Mouse (Mus musculus) spleen, postnatal 10 days (tissue): ENCODE data around the gene Trp53tg5.
A peak's percentile ranks its signal among the peaks of the same experiment; 100 is the strongest.

Experiments
- DNase-seq, 2 experiments: peaks; one replicate each; pipeline ENCODE4 v3.0.0; 2021 to 2022; ENCODE audit warnings: low spot score in 2 of 2

Trp53tg5 gene

DNA sequence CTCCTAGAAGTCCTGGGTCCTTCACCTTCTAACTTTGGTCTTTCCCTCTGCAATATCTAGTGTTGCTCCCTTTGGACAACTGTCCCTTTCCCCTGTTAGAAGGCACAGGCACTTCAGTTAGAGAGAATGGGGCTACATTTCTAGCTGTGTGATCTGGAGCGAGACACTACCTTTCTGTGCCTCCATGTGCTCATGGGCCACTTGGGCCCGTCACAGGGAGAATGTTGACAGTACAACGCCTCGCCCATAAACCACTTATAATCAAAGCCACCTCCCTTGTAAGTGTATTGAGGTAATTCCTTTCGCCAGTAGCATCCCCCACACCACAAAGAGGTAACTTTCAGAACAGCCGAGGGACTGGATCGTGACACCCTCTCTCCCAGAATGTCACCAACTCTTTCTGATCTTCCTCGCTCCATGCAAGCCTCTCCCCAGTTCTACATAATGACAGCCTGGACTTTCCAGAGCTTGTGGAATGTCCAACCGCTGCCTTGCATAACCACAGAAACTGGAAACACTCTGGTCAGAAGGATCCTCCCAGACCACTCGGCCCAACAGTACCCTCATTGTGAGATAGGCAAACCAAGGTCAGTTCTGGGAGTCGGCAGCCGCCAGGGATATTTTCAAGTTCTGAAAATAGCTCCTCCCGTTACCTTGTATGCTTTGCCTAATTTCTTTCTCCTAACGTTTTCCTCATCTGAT is 24.0 kb downstream of the Trp53tg5 start:
- no peak for DNase-seq

DNA sequence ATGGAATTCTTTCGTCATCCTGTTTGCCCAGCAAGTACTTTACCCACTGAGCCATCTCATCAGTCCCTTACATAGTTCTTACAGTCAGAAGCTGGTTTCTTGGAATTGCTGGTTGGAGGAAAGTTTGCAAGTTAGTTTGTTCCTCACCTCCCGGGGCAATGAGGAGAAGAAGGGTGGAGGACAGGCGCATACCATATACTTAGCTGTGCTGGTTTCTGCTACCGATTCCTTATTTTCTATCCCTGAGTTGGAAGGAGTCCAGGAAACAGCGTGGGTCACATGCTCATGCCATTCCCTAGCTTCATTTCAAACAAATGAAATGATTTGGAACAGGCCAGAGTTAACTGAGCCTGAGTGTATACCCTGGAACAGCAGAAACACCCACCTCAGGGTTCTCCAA is 24.6 kb downstream of the Trp53tg5 start:
- no peak for DNase-seq

DNA sequence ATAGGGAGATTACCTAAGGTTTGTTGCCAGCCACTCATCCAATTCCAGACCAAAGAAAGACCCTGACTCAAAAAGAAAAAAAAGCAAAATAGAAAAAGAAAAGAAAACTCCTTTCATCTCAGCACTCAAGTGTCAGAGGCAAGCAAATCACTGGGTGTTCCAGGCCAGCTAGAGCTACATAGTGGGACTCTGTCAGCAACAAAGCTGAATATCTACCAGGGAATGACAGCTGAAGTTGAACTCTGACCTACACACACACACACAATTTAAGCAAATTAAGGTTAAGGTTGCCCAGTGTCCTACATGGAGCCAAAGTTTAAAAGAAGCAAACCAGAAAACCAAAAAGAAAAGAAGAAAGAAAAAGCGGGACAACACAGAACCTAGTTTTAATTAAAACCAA is 25.4 kb downstream of the Trp53tg5 start:
- no peak for DNase-seq

DNA sequence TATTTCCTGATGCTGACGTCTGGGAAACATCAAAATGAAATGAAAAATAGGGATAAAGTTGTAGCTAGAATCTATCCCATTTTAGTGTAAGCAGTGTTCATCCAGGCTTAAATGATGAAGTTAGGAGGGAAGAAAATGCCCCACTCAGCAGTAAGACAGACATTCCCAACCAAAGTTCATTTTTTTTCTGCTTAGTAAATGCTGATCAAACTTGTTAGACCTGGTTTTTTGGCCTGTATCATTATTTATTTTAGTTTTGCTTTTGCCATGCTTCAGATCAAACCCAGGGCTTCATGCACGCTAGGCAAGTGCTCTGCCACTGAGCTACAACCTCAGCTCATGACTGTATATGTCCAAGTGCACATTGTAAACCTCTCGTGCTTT is 27.4 kb downstream of the Trp53tg5 start:
- DNase-seq, result no peak

DNA sequence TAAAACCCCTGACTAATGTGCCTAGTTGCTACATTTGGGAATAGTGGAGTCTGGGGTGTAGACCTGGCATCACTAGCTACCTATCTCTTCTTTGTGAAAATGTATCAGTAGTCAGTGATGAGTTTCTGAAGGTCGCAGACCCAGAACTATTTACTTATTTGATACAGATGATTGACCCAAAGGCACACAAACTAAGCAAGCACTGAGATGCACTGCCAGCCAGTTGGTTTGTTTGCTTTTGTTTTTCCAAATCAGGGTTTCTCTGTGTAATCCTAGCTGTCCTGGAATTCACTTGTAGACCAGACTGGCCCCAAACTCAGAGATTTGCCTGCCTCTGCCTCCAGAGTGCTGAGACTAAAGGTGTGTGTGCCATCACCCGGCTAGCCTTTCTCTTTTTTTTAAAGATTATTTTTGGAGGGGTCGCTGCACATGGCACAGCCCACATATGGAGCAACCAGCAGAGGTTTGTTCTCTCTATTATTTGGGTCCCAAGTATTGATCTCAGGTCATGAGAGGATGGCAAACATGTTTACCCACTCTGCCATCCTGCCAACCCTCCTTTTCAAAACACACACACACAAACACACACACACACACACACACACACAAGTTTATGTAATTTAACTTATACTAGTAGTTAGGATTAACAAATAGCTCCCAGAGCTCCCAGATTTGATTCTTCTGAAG is 28.0 kb downstream of the Trp53tg5 start:
- no peak for DNase-seq

DNA sequence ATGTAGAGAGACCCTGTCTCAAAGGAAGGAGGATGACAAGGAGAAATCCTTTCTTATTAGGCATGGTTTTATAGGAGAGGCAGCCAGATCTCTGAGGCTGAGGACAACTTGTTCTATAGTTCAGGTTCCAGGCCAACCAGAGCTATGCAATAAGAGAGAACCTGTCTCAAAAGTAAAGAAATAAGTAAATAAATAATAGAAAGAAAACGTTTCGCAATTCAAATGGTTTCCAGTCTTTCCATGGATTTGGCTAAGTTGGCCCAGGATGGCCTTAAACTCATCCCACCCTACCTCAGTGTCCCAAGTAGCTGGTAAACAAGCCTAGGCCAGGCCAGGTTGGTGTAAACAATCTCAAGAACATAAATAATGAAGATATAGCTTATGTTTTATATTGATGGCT is 28.8 kb downstream of the Trp53tg5 start:
- DNase-seq, result no peak

DNA sequence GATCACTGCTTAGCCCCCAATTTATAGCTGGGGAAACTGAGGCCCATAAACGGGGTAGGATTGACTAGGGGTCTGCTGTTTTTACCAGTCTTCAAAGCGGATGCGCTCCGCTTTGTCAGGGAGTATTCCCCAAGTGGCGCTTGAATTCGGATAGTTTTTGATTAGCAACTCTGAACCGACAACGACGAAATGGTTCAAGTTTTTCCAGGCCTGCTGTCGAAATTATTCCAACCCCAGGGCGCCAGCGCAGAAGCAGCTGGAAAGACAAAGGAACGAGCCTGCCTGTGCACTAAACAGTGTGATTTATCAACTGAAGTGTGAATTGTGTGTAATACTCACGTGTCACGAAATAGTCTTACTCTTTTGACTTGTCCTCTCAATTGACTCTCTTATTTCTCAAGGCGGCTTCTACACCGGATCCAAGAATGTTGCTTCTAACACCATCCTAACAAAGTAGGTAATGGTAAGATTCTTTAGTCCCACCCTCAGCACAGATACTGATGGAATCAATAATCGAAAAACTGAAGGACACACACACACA is 30.0 kb downstream of the Trp53tg5 start, which contains the start of gene Sdc4:
Sdc4 (minus strand) TSS at position 428 of the 541 bp plus-strand sequence.
- no peak for DNase-seq

DNA sequence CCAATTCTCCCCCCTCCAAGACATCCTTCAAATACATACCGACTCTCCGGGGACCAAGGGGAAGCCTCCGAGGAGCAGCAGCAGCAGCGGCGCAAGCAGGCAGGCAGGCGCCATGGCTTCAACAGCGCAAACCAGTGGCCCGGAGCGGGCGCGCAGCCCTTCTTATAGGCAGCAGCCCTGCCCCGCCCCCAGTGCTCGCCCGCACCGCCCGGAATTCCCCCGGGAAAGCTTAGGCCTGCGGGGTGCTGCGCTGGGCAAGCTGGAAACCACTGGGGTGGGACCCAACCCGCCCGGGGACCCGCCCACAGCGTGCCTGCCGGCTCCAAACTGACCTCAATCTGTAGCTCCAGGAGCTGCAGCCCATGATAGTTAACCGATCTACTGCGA is 30.5 kb downstream of the Trp53tg5 start:
- peak; percentile 54 to 77 for DNase-seq

DNA sequence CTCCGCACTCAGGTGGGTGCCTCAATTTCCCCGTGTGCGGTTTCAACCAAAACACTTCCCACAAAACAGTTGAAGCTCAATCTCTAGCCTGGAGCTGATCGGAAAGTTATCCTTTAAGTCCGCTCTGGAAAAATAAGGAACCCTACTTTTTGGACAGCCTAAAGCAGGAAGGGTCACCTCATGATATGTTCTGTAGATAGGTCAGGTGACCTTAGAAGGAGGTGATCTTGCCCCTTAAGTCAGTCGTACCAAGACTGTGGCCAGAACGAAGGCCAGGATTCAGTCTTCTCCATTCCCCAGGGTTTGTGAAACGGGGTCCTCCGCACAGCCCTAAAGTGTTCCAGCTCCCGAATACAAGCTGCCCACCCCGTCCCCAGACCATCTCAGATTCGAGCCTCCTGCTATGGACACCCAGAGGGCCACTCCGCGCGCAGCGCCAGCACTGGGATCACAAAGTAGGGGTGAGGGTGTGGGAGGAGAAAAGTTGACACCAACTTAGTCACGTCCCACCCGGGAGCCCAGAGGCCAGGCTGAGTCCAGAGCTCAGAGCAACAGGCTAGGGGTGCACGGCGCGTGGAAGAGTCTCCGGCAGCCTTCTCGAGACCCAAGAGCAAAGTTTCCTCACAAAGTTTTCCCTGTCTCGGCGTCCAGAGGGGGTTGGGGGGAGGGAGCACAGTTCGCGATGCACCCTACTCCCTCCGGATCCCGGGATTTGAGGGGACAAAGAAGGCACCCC is 31.0 kb downstream of the Trp53tg5 start:
- DNase-seq, result peak in 1 of 2 experiments; percentile 16

DNA sequence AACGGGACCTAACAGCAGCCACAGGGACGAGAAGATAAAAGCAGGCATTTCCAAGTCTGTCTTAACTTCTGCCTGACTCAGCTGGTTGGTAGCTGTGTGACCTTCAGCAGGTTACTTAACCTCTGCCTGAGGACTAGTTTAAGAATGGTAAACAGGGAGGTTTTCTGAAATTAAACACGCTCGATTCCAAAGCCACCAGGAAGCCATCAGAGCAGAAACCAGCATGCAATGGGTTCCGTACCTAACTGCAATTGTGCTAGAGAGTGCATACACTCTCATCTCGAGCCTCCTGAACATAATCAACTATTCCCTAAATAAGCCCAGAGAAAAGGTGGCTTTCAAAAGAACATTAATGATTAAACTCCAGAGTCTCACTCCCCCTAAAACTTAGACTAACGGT is 31.8 kb downstream of the Trp53tg5 start:
- DNase-seq, result no peak

DNA sequence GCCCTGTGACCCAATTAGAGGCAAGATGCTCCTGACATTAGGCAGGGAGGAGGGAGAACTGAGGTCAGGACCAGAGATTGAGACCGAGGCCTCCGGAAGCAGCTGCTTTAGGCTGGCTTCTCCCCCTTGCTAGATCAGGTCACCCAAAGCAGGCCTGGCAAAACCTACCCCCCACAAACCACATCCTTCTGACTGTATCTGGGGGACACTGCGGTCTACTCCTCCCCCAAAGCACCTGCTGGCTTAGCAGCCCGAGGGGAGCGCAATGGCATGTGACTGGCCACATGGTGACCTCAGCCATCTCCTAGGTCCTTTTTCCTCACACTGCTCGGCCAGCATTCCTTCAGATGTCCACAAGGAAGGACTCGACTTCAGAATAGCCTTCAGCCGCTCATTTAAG is 32.4 kb downstream of the Trp53tg5 start:
- DNase-seq, result peak in 1 of 2 experiments; percentile 67

DNA sequence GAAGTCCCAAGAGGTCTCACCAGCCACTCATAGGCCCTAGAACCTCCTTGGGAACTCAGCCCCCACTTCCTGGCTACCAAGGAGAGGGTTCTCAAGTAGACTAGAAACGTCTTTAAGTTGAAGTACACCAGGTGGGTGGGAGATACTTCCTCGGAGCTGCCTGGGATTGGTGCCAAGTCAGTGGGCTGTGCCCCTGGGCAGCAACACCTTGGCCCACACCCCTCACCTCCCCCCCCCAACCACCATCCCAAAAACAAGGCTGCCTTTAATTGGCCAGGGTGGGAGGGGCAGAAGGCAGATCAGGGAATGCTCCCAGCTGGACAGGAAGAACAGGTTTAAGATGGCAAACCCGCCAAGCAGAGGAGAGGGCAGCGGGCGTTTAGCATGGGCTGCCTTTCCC is 33.2 kb downstream of the Trp53tg5 start:
- DNase-seq, result no peak

DNA sequence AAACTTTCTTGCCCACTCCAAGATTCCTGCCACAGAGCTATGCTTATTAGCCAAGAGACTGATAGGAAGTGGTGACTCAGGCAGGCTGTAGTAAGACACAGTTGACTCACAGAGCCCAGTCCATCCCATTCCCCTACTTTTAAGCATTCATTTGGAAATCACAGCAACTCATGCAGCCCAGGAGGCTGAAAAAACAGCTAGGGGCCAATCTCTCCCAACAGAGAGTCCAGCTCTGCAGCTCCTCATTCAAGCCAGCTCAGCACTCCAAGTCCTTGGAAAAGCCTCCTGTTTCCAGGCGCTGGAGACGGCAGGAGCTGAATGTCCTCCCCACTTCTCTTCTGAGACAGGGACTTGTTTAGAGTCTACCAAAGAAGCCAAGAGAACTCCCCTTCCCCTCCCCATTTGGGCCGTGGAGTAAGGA is 34.5 kb downstream of the Trp53tg5 start:
- DNase-seq, result no peak

DNA sequence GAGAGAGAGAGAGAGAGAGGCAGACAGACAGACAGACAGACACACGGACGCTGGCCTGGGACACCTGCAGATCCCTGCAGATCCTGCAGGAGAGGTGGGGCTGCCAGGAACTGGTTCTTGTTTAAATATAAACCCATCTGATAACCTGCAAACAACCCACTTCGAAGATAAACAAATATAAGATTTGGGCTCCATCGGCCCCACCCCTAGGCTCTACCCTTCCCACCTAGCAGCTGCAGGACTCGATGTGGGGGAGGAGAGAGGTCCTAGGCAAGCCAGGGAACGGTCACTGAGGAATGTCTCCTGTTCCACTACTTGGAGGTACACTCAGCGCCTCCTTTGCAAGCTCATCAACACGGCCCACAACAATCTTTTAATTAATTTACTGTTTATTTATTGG is 35.3 kb downstream of the Trp53tg5 start:
- DNase-seq, result no peak

DNA sequence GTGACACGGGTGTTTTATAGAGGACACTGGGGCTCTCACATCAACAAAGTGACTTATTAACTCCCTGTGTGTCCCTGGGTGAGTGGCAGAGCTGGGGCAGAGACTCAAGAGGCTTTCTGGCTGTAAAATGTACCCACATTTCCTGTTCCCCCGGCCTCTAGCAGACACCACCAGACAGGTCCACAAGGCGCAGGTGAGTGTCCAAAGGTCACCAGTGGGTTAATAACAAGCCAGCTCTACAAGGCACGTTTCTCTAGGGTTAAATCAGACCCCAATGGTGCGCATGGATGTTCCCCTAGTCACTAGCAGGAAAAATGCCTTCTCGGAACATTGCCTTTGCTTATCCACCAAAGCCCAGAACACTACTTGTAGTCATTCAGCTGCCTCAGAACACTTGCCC is 35.8 kb downstream of the Trp53tg5 start:
- no peak for DNase-seq

DNA sequence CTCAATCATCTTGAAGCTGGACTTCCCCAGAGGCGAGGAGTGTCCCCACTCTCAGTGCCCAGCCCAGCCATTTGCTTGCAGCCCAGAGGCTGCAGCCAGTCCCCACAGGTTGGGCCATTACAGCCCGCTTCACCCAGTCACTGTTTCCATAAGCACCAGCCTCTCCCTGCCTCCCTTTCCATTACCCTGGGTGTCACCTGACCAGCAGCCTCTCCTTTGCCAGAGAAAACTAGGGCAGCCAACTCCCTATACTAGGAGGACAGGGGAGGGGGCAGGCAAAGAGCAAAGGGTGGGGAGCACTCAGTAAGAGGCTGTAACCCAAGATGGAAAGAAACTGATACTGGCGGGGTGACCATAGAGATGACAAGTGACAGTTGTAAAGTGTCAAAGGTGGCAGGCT is 36.6 kb downstream of the Trp53tg5 start:
- DNase-seq, result no peak

DNA sequence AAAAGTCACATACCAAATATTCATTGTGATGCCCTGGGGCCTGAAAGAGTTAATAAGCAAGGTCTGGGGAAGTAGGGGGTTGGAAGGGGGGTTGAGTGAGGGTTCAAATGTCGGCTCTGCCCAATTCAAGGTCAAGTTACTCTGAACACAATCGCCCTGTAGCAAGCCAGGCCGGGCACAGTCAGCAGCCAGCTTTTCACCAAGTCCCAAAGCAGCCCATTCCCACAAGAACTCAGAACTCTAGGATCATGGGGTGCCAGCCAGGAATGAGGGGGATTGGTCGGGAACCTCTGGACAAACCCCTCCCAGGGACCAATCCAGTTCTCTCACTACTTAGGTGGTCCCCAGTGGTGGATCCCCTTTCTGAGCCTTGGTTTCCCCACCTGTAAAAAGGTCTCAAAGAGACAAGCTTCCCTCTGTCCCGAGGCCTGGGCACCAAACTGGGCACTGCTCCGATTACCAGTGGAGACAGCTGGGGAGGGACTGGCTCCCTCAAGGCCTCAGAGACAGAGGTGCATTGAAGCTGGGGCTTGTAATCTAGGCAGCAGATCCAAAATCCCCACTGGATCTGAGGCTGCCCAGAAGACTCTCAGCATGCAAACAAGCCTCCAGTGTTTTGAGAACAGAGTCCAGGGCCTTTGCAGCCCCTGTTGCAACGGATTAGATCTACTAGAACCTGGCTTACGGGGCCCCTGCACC is 37.2 kb downstream of the Trp53tg5 start:
- DNase-seq, result no peak

DNA sequence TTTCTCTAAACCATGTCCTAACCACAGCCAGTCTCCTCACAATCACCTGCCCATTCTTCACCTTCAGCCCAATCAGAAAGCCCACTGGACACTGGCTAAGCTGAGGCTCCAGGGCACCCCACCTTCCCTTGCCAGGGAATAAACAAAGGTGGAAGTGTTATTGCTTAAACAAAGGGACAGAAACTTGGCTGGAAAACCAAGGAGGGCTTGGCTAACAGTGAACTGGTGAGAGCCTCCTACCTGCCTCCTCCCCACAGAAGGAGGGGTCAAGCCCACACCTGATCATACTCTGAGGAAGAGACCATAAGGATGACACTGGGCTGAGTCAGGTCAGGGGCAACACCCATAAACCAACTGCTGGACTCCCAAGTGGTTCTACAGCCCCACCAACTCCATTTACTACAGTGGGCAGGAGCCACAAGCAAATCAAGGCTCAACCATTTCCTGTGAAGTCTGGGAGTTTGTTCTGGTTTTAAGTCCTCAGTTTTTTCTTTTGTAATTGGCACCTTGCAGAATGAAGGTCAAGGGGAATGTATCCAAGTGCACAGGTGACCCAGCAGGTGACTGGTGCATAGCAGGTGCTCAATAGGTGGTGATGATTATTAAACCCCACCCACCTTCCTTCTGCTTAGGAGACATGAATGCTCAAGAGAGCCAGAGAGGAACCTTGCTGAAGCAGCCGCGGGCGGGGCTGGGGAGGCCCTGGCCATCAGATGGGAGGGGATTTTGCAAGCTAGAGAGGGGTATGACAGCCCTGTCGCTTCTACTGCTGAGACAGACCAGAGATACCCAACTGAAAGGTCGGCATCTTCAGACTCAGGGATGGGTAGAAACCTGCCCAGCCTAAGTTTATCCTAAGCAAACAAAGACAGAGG is 38.1 kb downstream of the Trp53tg5 start:
- no peak for DNase-seq

DNA sequence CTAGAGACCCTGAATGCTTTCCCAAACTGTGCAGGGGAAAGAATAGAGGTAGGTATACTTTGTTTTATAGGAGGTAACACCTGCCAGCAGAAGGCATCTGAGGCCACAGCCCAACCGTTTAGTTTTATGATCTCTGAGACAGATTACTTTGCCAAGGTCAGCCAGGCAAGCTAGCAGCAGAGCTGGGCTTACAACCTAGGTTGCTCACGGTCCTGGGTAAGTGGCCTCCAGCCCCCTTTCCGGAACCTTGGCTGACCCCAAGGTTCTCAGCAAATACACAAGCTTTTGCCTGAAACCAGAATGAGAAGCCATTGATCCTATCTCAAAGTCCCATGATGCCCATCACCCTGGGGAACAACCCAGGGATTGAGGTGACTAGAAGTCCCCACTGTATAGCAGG is 38.8 kb downstream of the Trp53tg5 start:
- no peak for DNase-seq

DNA sequence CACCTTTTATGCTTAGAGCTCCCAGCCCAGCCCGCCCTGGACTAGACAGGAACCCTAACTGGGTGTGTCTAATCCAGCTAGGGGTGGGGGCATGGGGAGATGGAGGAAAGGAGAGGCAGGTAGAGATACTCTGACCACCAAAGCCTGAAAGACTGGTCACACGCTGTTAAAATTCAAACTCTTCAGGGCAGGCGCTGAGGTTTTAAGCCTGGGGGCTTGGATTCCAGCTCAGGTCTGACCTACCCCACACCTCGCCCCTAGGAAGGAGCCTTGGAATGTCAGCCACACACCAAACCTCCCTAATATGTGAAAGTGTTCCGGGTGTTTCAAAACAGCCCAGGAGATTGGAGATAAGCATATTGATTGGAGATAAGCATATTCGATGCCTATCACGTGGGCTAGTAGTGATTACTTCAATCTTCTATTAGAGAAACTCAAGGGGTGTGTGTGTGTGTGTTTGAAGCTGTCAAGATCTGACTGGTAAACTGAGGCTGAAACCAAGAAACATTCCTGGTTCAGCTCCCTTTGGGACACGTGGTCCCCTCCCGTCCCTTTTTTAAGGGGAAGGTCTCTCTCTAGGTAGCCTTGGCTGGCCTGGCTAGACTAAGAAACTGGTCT is 40.1 kb downstream of the Trp53tg5 start:
- no peak for DNase-seq
